Mouse (Mus musculus) stomach, postnatal 0 days (tissue): ENCODE results near the gene Sept6. TPM values are rescaled to one million over a fixed set of nuclear protein-coding genes. Genes with fewer than 3 reads are reported as not detected.

ENCODE experiments used
- ATAC-seq: fragments of 200-750 bp; cut with Nextera tagmentation; 2 replicates; pipeline ENCODE4 v1.8.0; 2017; ENCODE audit not compliant: low FRiP score, low TSS enrichment
- DNase-seq: peaks from one replicate; pipeline ENCODE4 v3.0.0-alpha.2; 2016; ENCODE audit warnings: low spot score
- H3K27ac ChIP-seq: fragments of 300-500 bp; sonication (generic); replicated peaks from 2 replicates; pipeline ENCODE4 v1.5.1; 2014; ENCODE audit warnings: mild to moderate bottlenecking, control low read depth
- H3K27me3 ChIP-seq: fragments of 300-500 bp; sonication (generic); 2 replicates; pipeline ENCODE4 v1.6.1; 2014; ENCODE audit warnings: low read length; ENCODE audit not compliant: control insufficient read depth, insufficient read depth
- H3K36me3 ChIP-seq: fragments of 300-500 bp; sonication (generic); 2 replicates; pipeline ENCODE4 v1.6.1; 2014; ENCODE audit warnings: low read length, mixed read lengths; ENCODE audit not compliant: control insufficient read depth, insufficient read depth
- H3K4me1 ChIP-seq: fragments of 300-500 bp; sonication (generic); replicated peaks from 2 replicates; pipeline ENCODE4 v1.6.1; 2014; ENCODE audit warnings: antibody characterized with exemption; ENCODE audit not compliant: control insufficient read depth, insufficient read depth
- H3K4me2 ChIP-seq: fragments of 300-500 bp; sonication (generic); replicated peaks from 2 replicates; pipeline ENCODE4 v1.6.1; 2014; ENCODE audit warnings: low read depth, mild to moderate bottlenecking, control low read depth, moderate library complexity
- H3K4me3 ChIP-seq: fragments of 300-500 bp; sonication (generic); 2 replicates; pipeline ENCODE4 v1.5.1; 2014; ENCODE audit warnings: low read depth, low read length, control low read depth
- H3K9ac ChIP-seq: fragments of 300-500 bp; sonication (generic); 2 replicates; pipeline ENCODE4 v1.6.1; 2014; ENCODE audit warnings: mild to moderate bottlenecking, low read length, control low read depth, mixed read lengths
- H3K9me3 ChIP-seq: fragments of 300-500 bp; sonication (generic); 2 replicates; pipeline ENCODE4 v1.6.1; 2016; ENCODE audit warnings: low read length; ENCODE audit not compliant: control insufficient read depth
- CTCF ChIP-seq: IDR thresholded peaks from 2 replicates; pipeline ENCODE4 v1.5.1; 2016; ENCODE audit warnings: antibody characterized with exemption, low read depth, mild to moderate bottlenecking, moderate library complexity
- EP300 ChIP-seq: optimal IDR thresholded peaks from 2 replicates; pipeline ENCODE3; 2016; ENCODE audit warnings: antibody characterized with exemption
- WGBS: fragments of 180-500 bp; shearing (Covaris S2); extraction: QIAGEN DNeasy Blood & Tissue Kit; methylation state at CpG from one replicate; pipeline ENCODE4 v1.1.7; 2014; 5-methylcytosine and 5-hydroxymethylcytosine counted together
- polyA plus RNA-seq: library from polyadenylated mRNA; unstranded; fragments of >200 nt; fragmentation: Nextera tagmentation; extraction: Ambion mirVana; gene quantifications from 2 replicates; pipeline ENCODE4 v1.2.1, GENCODE M21; 2015

Gene Sept6
- polyA plus RNA-seq, 1 experiment from 2014 or later: 8.1 TPM

DNA sequence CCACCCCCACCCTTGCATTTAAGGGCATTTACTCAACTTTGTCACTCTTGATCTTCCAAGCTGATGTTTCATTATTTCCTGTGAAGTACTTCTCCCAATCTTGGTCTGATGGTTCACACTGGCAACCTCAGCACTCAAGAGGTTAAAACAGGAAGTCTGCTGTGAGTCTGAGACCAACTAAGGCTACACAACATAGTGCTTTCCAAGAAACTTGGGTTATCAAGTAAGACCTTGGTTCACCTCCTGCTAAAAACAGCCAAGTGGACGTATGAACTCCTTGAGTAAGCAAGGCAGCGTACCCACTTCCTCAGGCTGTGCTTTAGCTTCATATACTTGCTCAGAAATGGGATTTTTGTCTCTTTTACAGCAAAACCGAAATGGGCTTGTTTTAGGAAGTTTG, 121.2 kb downstream of the Sept6 start:
- H3K27ac ChIP-seq: no peak overlapping the region
- H3K4me3 ChIP-seq: no peak overlapping the region
- DNase-seq: no peak
- no peak for ATAC-seq
- no peaks in the 10 kb centered on the region for H3K36me3 ChIP-seq
- no peak overlapping the region for H3K4me2 ChIP-seq
- no peaks in the 10 kb centered on the region for H3K9me3 ChIP-seq
- TF ChIP-seq EP300 (no peak), CTCF (no peak)
- H3K27me3 ChIP-seq: no peaks in the 10 kb centered on the region
- H3K9ac ChIP-seq: no peak overlapping the region
- 72% methylated on average over 3 of the region's 3 CpGs for WGBS
- H3K4me1 ChIP-seq: no peaks in the 10 kb centered on the region

DNA sequence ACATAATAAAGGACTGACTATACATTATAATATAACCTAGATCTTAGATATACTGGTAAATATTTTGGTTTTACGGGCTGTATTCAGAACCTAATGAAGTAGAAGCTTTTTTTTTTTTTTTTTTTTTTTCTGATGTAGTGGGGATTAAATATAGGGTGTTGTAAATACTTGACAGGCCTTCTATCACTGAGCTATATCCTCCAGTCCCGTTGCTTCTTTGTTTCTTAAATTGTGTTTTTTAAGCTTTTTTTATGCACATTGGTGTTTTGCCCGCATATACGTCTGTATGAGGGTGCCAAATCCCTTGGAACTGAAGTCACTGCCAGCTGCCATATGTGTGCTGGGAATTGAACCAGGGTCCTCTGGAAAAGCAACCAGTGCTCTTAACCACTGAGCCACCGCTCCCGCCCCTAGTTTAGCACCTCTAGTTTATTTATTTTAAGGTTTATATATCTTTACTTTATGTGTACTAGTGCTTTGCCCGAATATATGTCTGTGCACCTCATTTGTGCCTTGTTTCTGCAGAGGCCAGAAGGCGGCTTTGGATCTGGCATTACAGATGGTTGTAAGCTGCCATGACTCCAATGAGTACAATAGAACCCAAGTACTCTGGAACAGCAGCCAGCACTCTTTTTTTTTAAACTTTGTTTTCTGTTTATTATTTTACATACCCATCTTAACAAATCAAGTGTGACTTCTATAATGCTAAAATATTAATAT, 126.8 kb downstream of the Sept6 start:
- no peak for ATAC-seq
- H3K4me1 ChIP-seq: no peaks in the 10 kb centered on the region
- 50% methylated on average over 8 of the region's 8 CpGs for WGBS
- DNase-seq: no peak
- peak overlapping the region; percentile 23; the same call in 1 of the 2 replicates for H3K4me2 ChIP-seq
- no peak overlapping the region for H3K27ac ChIP-seq
- no peak overlapping the region for H3K9ac ChIP-seq
- TF ChIP-seq EP300: no peak
- no peak for TF ChIP-seq CTCF
- no peaks in the 10 kb centered on the region for H3K27me3 ChIP-seq
- H3K4me3 ChIP-seq: peak overlapping the region; percentile 39
- H3K9me3 ChIP-seq: no peaks in the 10 kb centered on the region
- no peaks in the 10 kb centered on the region for H3K36me3 ChIP-seq

DNA sequence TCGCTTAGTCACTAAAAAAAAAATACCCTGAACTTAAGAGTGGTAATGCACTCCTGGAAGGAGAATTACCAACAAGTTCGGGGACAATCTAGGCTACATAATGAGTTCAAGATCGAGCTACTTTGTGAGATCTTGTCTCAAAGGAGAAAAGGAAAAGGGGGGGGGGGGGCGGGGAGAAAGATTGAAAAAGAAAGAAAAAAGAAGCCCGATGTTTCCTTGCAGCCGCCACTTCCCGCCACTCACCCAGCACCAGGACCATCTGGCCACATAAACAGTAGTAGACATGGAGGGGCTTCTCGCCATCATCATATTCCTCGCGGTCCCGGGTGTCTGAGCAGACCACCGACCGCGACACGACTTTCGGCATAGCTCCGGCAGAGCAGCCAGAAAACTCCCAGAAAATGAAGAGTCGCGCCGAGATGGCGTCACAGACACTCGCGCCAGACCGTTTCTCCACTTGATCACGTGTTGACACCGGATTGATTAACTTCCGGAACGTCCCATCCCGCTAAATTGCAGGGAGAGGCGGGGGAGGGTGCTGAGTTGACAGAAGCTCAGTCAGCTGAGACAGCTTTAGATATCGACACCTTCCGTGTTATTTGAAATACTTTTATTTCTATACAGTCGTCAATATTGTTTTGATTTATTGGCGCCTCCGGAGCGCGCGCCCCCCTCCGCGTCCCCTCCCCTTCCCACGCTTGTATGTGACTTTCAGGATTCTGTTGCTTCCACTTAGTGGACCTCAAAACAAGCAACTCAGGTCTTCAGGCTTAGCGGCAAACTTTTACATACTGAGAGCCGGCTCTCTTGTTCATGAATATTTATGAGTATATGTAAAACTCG, 127.6 kb downstream of the Sept6 start:
- TF ChIP-seq EP300 (no peak), CTCF (no peak)
- Histone ChIP-seq H3K27me3 (no peaks in the 10 kb centered on the region), H3K4me3 (peak overlapping the region; percentile 39), H3K4me2 (peak overlapping the region; percentile 44), H3K27ac (no peak overlapping the region), H3K36me3 (no peaks in the 10 kb centered on the region), H3K9ac (peak overlapping the region; percentile 58), H3K9me3 (no peaks in the 10 kb centered on the region), H3K4me1 (no peaks in the 10 kb centered on the region)
- ATAC-seq (peak; percentile 87), DNase-seq (peak; percentile 81)
- WGBS: 18% methylated on average over 38 of the region's 44 CpGs

Other genes with a start within 250 kb of the Sept6 start
- 1.4 and 1.6 TPM in 2 replicates for gene Slc25a43, start 248.1 kb downstream of the Sept6 start, polyA plus RNA-seq
- 1,050 and 1,122 TPM in 2 replicates for gene Slc25a5, start 196.1 kb downstream of the Sept6 start, polyA plus RNA-seq
- 128 and 139 TPM in 2 replicates for gene Ube2a, start 117.9 kb downstream of the Sept6 start, polyA plus RNA-seq
- 14.6 and 15.1 TPM in 2 replicates for gene C330007P06Rik, start 117.7 kb downstream of the Sept6 start, polyA plus RNA-seq
- gene Nkrf, start 88.9 kb downstream of the Sept6 start, polyA plus RNA-seq: 0.79 and 0.94 TPM in 2 replicates
- gene Sowahd, start 57.1 kb upstream of the Sept6 start, polyA plus RNA-seq: 0.16 and 0.21 TPM in 2 replicates
- gene Rpl39, start 93.6 kb upstream of the Sept6 start, polyA plus RNA-seq: 654 and 734 TPM in 2 replicates
- gene Upf3b, start 118.5 kb upstream of the Sept6 start, polyA plus RNA-seq: 9.1 and 9.2 TPM in 2 replicates
- 6.9 and 7.5 TPM in 2 replicates for gene Nkap, start 135.0 kb upstream of the Sept6 start, polyA plus RNA-seq
- 0.05 TPM in 1 of 2 replicates, not detected in the other for gene Akap14, start 177.0 kb upstream of the Sept6 start, polyA plus RNA-seq
- 567 and 585 TPM in 2 replicates for gene Ndufa1, start 199.4 kb upstream of the Sept6 start, polyA plus RNA-seq
- gene Rnf113a1, start 199.5 kb upstream of the Sept6 start, polyA plus RNA-seq: 9.6 TPM in 2 replicates
- gene Gm9, start 219.2 kb upstream of the Sept6 start, polyA plus RNA-seq: not detected in 2 replicates
- not detected in 2 replicates for gene Rhox1, start 230.5 kb upstream of the Sept6 start, polyA plus RNA-seq